Mouse (Mus musculus) liver, embryonic 12.5 days (tissue): ENCODE measurements at regions not wholly inside any gene's neighbourhood (a gene's known extent, or its start where the extent isn't known, plus 50 kb on each side); places are given as distances from the start of the nearest gene placed in this dataset.

ENCODE experiments used
- ATAC-seq: fragments of 200-750 bp; cut with Nextera tagmentation; 2 replicates; pipeline ENCODE4 v1.8.0; 2017; ENCODE audit warnings: moderate number of reproducible peaks, mild to moderate bottlenecking, moderate library complexity
- H3K27ac ChIP-seq: fragments of 300-500 bp; sonication (generic); 2 replicates; pipeline ENCODE4 v1.5.1; 2016; ENCODE audit warnings: mild to moderate bottlenecking
- H3K27me3 ChIP-seq: fragments of 300-500 bp; sonication (generic); replicated peaks from 2 replicates; pipeline ENCODE4 v1.6.1; 2016; ENCODE audit warnings: mild to moderate bottlenecking, moderate library complexity
- H3K36me3 ChIP-seq: fragments of 300-500 bp; sonication (generic); 2 replicates; pipeline ENCODE4 v1.6.1; 2016; ENCODE audit warnings: mild to moderate bottlenecking, moderate library complexity
- H3K4me1 ChIP-seq: fragments of 300-500 bp; sonication (generic); 2 replicates; pipeline ENCODE4 v1.6.1; 2016
- H3K4me2 ChIP-seq: fragments of 300-500 bp; sonication (generic); 2 replicates; pipeline ENCODE4 v1.6.1; 2016; ENCODE audit warnings: mild to moderate bottlenecking, moderate library complexity
- H3K4me3 ChIP-seq: fragments of 300-500 bp; sonication (generic); 2 replicates; pipeline ENCODE4 v1.5.1; 2016; ENCODE audit warnings: mild to moderate bottlenecking, moderate library complexity
- H3K9ac ChIP-seq: fragments of 300-500 bp; sonication (generic); 2 replicates; pipeline ENCODE4 v1.6.1; 2016; ENCODE audit warnings: mild to moderate bottlenecking, moderate library complexity
- H3K9me3 ChIP-seq: fragments of 300-500 bp; sonication (generic); replicated peaks from 2 replicates; pipeline ENCODE4 v1.6.1; 2016; ENCODE audit warnings: mild to moderate bottlenecking, moderate library complexity
- WGBS: fragments of 180-500 bp; shearing (Covaris S2); methylation state at CpG from one replicate; pipeline ENCODE4 v1.1.7; 2016; ENCODE audit not compliant: insufficient replicate concordance; 5-methylcytosine and 5-hydroxymethylcytosine counted together

GRCm38 (mm10) chr2:45681251-45681650 lies 564.1 kb upstream of the Zeb2 start:
- ATAC-seq: no peak
- no peaks in the 10 kb centered on the region for H3K36me3 ChIP-seq
- H3K9me3 ChIP-seq: no peaks in the 10 kb centered on the region
- H3K27me3 ChIP-seq: no peaks in the 10 kb centered on the region
- H3K27ac ChIP-seq: no peak overlapping the region
- no peak overlapping the region for H3K9ac ChIP-seq
- no peak overlapping the region for H3K4me2 ChIP-seq
- H3K4me3 ChIP-seq: no peak overlapping the region
- H3K4me1 ChIP-seq: no peaks in the 10 kb centered on the region
- 70% methylated on average over 1 of the region's 1 CpGs for WGBS

GRCm38 (mm10) chr2:45679101-45679895 lies 562.1 kb upstream of the Zeb2 start:
- H3K36me3 ChIP-seq: no peaks in the 10 kb centered on the region
- no peaks in the 10 kb centered on the region for H3K4me1 ChIP-seq
- H3K27ac ChIP-seq: no peak overlapping the region
- no peak overlapping the region for H3K9ac ChIP-seq
- H3K27me3 ChIP-seq: no peaks in the 10 kb centered on the region
- H3K4me2 ChIP-seq: no peak overlapping the region
- H3K9me3 ChIP-seq: no peaks in the 10 kb centered on the region
- ATAC-seq: no peak
- H3K4me3 ChIP-seq: no peak overlapping the region
- 69% methylated on average over 10 of the region's 10 CpGs for WGBS

- no peak for ATAC-seq
- 76% methylated on average over 9 of the region's 9 CpGs for WGBS
- no peak overlapping the region for H3K4me3 ChIP-seq
- no peaks in the 10 kb centered on the region for H3K36me3 ChIP-seq
- no peak overlapping the region for H3K4me2 ChIP-seq
- no peaks in the 10 kb centered on the region for H3K4me1 ChIP-seq
- H3K27me3 ChIP-seq: no peaks in the 10 kb centered on the region
- no peak overlapping the region for H3K27ac ChIP-seq
- no peak overlapping the region for H3K9ac ChIP-seq
- no peaks in the 10 kb centered on the region for H3K9me3 ChIP-seq
Observed at GRCm38 (mm10) chr2:45678685-45679084, 561.5 kb upstream of the Zeb2 start.

GRCm38 (mm10) chr2:45675776-45676175 lies 558.6 kb upstream of the Zeb2 start:
- no peaks in the 10 kb centered on the region for H3K4me1 ChIP-seq
- H3K9me3 ChIP-seq: no peaks in the 10 kb centered on the region
- no peaks in the 10 kb centered on the region for H3K36me3 ChIP-seq
- H3K27me3 ChIP-seq: no peaks in the 10 kb centered on the region
- H3K9ac ChIP-seq: no peak overlapping the region
- H3K4me2 ChIP-seq: no peak overlapping the region
- no peak overlapping the region for H3K4me3 ChIP-seq
- H3K27ac ChIP-seq: no peak overlapping the region
- 74% methylated on average over 2 of the region's 2 CpGs for WGBS
- ATAC-seq: no peak

GRCm38 (mm10) chr2:45656011-45656410 lies 538.8 kb upstream of the Zeb2 start:
- no peak overlapping the region for H3K4me3 ChIP-seq
- H3K27me3 ChIP-seq: no peaks in the 10 kb centered on the region
- H3K9ac ChIP-seq: no peak overlapping the region
- H3K4me1 ChIP-seq: no peaks in the 10 kb centered on the region
- 71% methylated on average over 1 of the region's 1 CpGs for WGBS
- H3K36me3 ChIP-seq: no peaks in the 10 kb centered on the region
- ATAC-seq: no peak
- H3K27ac ChIP-seq: no peak overlapping the region
- H3K4me2 ChIP-seq: no peak overlapping the region
- no peaks in the 10 kb centered on the region for H3K9me3 ChIP-seq

GRCm38 (mm10) chr2:45654693-45655092 lies 537.5 kb upstream of the Zeb2 start:
- H3K9ac ChIP-seq: no peak overlapping the region
- no peak overlapping the region for H3K4me2 ChIP-seq
- no peaks in the 10 kb centered on the region for H3K36me3 ChIP-seq
- no peaks in the 10 kb centered on the region for H3K9me3 ChIP-seq
- no peak overlapping the region for H3K27ac ChIP-seq
- H3K27me3 ChIP-seq: no peaks in the 10 kb centered on the region
- H3K4me1 ChIP-seq: no peaks in the 10 kb centered on the region
- H3K4me3 ChIP-seq: no peak overlapping the region
- no peak for ATAC-seq

- ATAC-seq: no peak
- Histone ChIP-seq H3K4me2 (no peak overlapping the region), H3K4me3 (no peak overlapping the region), H3K9ac (no peak overlapping the region), H3K9me3 (no peaks in the 10 kb centered on the region), H3K27me3 (no peaks in the 10 kb centered on the region), H3K27ac (no peak overlapping the region), H3K36me3 (no peaks in the 10 kb centered on the region), H3K4me1 (no peaks in the 10 kb centered on the region)
- WGBS: 49% methylated on average over 3 of the region's 3 CpGs
Observed at GRCm38 (mm10) chr2:45652977-45653376, 535.8 kb upstream of the Zeb2 start.

GRCm38 (mm10) chr2:45650271-45650985 lies 533.2 kb upstream of the Zeb2 start:
- H3K4me3 ChIP-seq: no peak overlapping the region
- H3K9ac ChIP-seq: no peak overlapping the region
- no peaks in the 10 kb centered on the region for H3K4me1 ChIP-seq
- 79% methylated on average over 5 of the region's 5 CpGs for WGBS
- no peaks in the 10 kb centered on the region for H3K9me3 ChIP-seq
- no peak overlapping the region for H3K4me2 ChIP-seq
- H3K27me3 ChIP-seq: no peaks in the 10 kb centered on the region
- H3K27ac ChIP-seq: no peak overlapping the region
- ATAC-seq: no peak
- no peaks in the 10 kb centered on the region for H3K36me3 ChIP-seq

- no peaks in the 10 kb centered on the region for H3K9me3 ChIP-seq
- H3K27ac ChIP-seq: no peak overlapping the region
- H3K9ac ChIP-seq: no peak overlapping the region
- no peaks in the 10 kb centered on the region for H3K27me3 ChIP-seq
- H3K4me1 ChIP-seq: no peaks in the 10 kb centered on the region
- no peak overlapping the region for H3K4me2 ChIP-seq
- no peak overlapping the region for H3K4me3 ChIP-seq
- ATAC-seq: no peak
- H3K36me3 ChIP-seq: no peaks in the 10 kb centered on the region
- 52% methylated on average over 3 of the region's 3 CpGs for WGBS
Observed at GRCm38 (mm10) chr2:45647846-45648245, 530.7 kb upstream of the Zeb2 start.

- no peak overlapping the region for H3K4me3 ChIP-seq
- no peak overlapping the region for H3K9ac ChIP-seq
- no peak overlapping the region for H3K4me2 ChIP-seq
- ATAC-seq: no peak
- H3K27me3 ChIP-seq: no peaks in the 10 kb centered on the region
- WGBS: 65% methylated on average over 7 of the region's 7 CpGs
- H3K36me3 ChIP-seq: no peaks in the 10 kb centered on the region
- H3K27ac ChIP-seq: no peak overlapping the region
- no peaks in the 10 kb centered on the region for H3K4me1 ChIP-seq
- H3K9me3 ChIP-seq: no peaks in the 10 kb centered on the region
Observed at GRCm38 (mm10) chr2:45630081-45630480, 512.9 kb upstream of the Zeb2 start.

- no peak overlapping the region for H3K4me2 ChIP-seq
- H3K4me1 ChIP-seq: no peaks in the 10 kb centered on the region
- H3K36me3 ChIP-seq: no peaks in the 10 kb centered on the region
- no peak overlapping the region for H3K27ac ChIP-seq
- no peak overlapping the region for H3K9ac ChIP-seq
- no peaks in the 10 kb centered on the region for H3K27me3 ChIP-seq
- no peak for ATAC-seq
- H3K4me3 ChIP-seq: no peak overlapping the region
- H3K9me3 ChIP-seq: no peaks in the 10 kb centered on the region
- WGBS: 77% methylated on average over 3 of the region's 3 CpGs
Observed at GRCm38 (mm10) chr2:45629616-45630015, 512.4 kb upstream of the Zeb2 start.

GRCm38 (mm10) chr2:45623056-45623455 lies 505.9 kb upstream of the Zeb2 start:
- H3K27ac ChIP-seq: no peak overlapping the region
- H3K27me3 ChIP-seq: no peaks in the 10 kb centered on the region
- no peaks in the 10 kb centered on the region for H3K4me1 ChIP-seq
- no peaks in the 10 kb centered on the region for H3K9me3 ChIP-seq
- no peaks in the 10 kb centered on the region for H3K36me3 ChIP-seq
- 55% methylated on average over 3 of the region's 3 CpGs for WGBS
- H3K4me3 ChIP-seq: no peak overlapping the region
- H3K9ac ChIP-seq: no peak overlapping the region
- no peak for ATAC-seq
- H3K4me2 ChIP-seq: no peak overlapping the region
